ENCODE assay signal across 9 mouse cellular contexts in the genomic region with DNA sequence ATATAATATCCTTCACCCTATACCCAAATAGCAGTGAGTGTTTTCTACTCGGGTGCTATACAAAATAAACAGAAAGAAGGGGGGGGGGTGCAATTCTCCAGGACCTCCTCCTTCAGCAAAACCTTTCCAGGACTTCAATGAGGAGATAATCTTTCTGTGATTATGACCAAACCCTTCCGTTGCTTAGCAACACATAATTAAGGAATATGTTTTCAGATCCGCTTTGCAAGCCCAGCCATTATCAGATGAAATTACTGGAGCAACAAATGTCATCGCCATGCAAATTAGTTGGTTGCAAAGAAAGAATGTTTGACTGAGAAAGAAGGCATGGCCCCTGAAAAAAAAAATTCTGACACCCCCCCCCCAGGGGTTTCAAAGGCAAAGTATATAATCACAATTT.
DNase-seq lines count a peak whose midpoint lies in the region; ATAC-seq and TF ChIP-seq lines count a peak whose summit lies in the region.
"Had no signal": no experiment of that assay in that cellular context is flagged by ENCODE, and none has a peak within 500 bp of the region (broad histone marks: within the 10 kb centered on the region; RNA-seq: fewer than 3 reads in every experiment).

No protein-coding gene starts in this region.

- no peak for DNase-seq in intestine, embryonic 14.5 days (ENCODE audit: low spot score)
- peak; percentile 84 for DNase-seq in brain, embryonic 14.5 days (ENCODE audit: low read depth)
- DNase-seq in embryonic facial prominence, embryonic 14.5 days (ENCODE audit: low spot score): peak; percentile 82
- DNase-seq in adrenal gland, adult 18-20 months (ENCODE audit: low spot score in 2 of 2): no peak
- no peak for DNase-seq in frontal cortex, postnatal 10 days (ENCODE audit: low spot score in 2 of 2)
- DNase-seq: thymus, postnatal 14 days had no signal

- H3K4me3 ChIP-seq in intestine, embryonic 14.5 days (ENCODE audit: low read depth, low read length): no peak overlapping the region
- H3K4me3 ChIP-seq in intestine, embryonic 16.5 days (ENCODE audit: low read length): no peak overlapping the region
- H3K4me3 ChIP-seq in embryonic facial prominence, embryonic 14.5 days (ENCODE audit: low read depth, low read length): no peak overlapping the region
- H3K4me3 ChIP-seq in midbrain, embryonic 16.5 days (ENCODE audit: low read depth, low read length): no peak overlapping the region

- H3K9ac ChIP-seq in intestine, embryonic 14.5 days (ENCODE audit: low read length): no peak overlapping the region
- no peak overlapping the region for H3K9ac ChIP-seq in intestine, embryonic 16.5 days (ENCODE audit: low read depth, low read length)
- no peak overlapping the region for H3K9ac ChIP-seq in embryonic facial prominence, embryonic 14.5 days (ENCODE audit: low read depth, low read length)
- H3K9ac ChIP-seq in midbrain, embryonic 16.5 days (ENCODE audit: low read depth, low read length): no peak overlapping the region

- H3K4me1 ChIP-seq in intestine, embryonic 14.5 days (replicated peaks; ENCODE audit: control insufficient read depth, insufficient read depth, low read length): peaks cover 72% of the 10 kb centered on the region
- peaks cover 82% of the 10 kb centered on the region for H3K4me1 ChIP-seq in intestine, embryonic 16.5 days (ENCODE audit: control insufficient read depth, insufficient read depth, low read length)
- H3K4me1 ChIP-seq in embryonic facial prominence, embryonic 14.5 days (ENCODE audit: control insufficient read depth, insufficient read depth, low read length): peaks cover 45% of the 10 kb centered on the region
- peaks cover 60% of the 10 kb centered on the region for H3K4me1 ChIP-seq in midbrain, embryonic 16.5 days (ENCODE audit: control insufficient read depth, insufficient read depth, low read length)

- H3K4me2 ChIP-seq in intestine, embryonic 14.5 days (ENCODE audit: low read length): 0 out of 2 replicates have a peak overlapping the region, but pooled peaks have one; percentile 22
- H3K4me2 ChIP-seq in intestine, embryonic 16.5 days (ENCODE audit: low read depth, low read length): no peak overlapping the region
- peak overlapping the region; percentile 1; the same call in 1 of the 2 replicates for H3K4me2 ChIP-seq in embryonic facial prominence, embryonic 14.5 days (ENCODE audit: low read depth, low read length)
- peak overlapping the region; percentile 11; the same call in 1 of the 2 replicates for H3K4me2 ChIP-seq in midbrain, embryonic 16.5 days (ENCODE audit: low read length)
- H3K4me2 ChIP-seq: heart, embryonic 11.5 days had no signal

- peaks cover 23% of the 10 kb centered on the region for H3K36me3 ChIP-seq in intestine, embryonic 14.5 days (ENCODE audit: control insufficient read depth, insufficient read depth, low read length)
- 0 out of 2 replicates have a peak, but pooled peaks cover 5% of the 10 kb centered on the region for H3K36me3 ChIP-seq in intestine, embryonic 16.5 days (ENCODE audit: control insufficient read depth, insufficient read depth, low read length)
- 0 out of 2 replicates have a peak, but pooled peaks cover 6% of the 10 kb centered on the region for H3K36me3 ChIP-seq in embryonic facial prominence, embryonic 14.5 days (ENCODE audit: control insufficient read depth, insufficient read depth, low read length)
- no peaks in the 10 kb centered on the region for H3K36me3 ChIP-seq in midbrain, embryonic 16.5 days (ENCODE audit: control insufficient read depth, insufficient read depth, low read length)

- WGBS in intestine, embryonic 14.5 days: 42% methylated on average over 4 of the region's 4 CpGs
- 36% methylated on average over 4 of the region's 4 CpGs for WGBS in intestine, embryonic 16.5 days
- 29% methylated on average over 4 of the region's 4 CpGs for WGBS in embryonic facial prominence, embryonic 14.5 days
- 26% methylated on average over 4 of the region's 4 CpGs for WGBS in midbrain, embryonic 16.5 days

- ATAC-seq in intestine, embryonic 14.5 days (replicated peaks; ENCODE audit: low FRiP score, low TSS enrichment, low read depth): 0 out of 2 replicates have a peak, but pooled peaks have one; percentile 2
- ATAC-seq in intestine, embryonic 16.5 days: no peak
- 0 out of 2 replicates have a peak, but pooled peaks have one; percentile 5 for ATAC-seq in embryonic facial prominence, embryonic 14.5 days (ENCODE audit: low read depth)
- ATAC-seq in midbrain, embryonic 16.5 days: no peak

- H3K27ac ChIP-seq in intestine, embryonic 14.5 days (ENCODE audit: low read depth): peak overlapping the region; percentile 64
- H3K27ac ChIP-seq in intestine, embryonic 16.5 days (ENCODE audit: low read length): no peak overlapping the region
- no peak overlapping the region for H3K27ac ChIP-seq in embryonic facial prominence, embryonic 14.5 days (replicated peaks; ENCODE audit: low read depth, low read length)
- peak overlapping the region; percentile 75 for H3K27ac ChIP-seq in midbrain, embryonic 16.5 days (ENCODE audit: low read length)

- no peak for TF ChIP-seq CTCF in brain, embryonic 14.5 days (IDR thresholded peaks at IDR 0.05; ENCODE audit: borderline replicate concordance, extremely low read depth, insufficient read depth, insufficient read length)

- TF ChIP-seq POLR2A in brain, embryonic 14.5 days (IDR thresholded peaks at IDR 0.05; ENCODE audit: borderline replicate concordance, extremely low read depth, insufficient read depth, insufficient read length, poor library complexity, severe bottlenecking): no peak

- no peaks in the 10 kb centered on the region for H3K9me3 ChIP-seq in intestine, embryonic 14.5 days (ENCODE audit: control insufficient read depth, low read length)
- no peaks in the 10 kb centered on the region for H3K9me3 ChIP-seq in intestine, embryonic 16.5 days (ENCODE audit: control insufficient read depth, low read length)
- no peaks in the 10 kb centered on the region for H3K9me3 ChIP-seq in embryonic facial prominence, embryonic 14.5 days (ENCODE audit: control insufficient read depth, low read length)
- no peaks in the 10 kb centered on the region for H3K9me3 ChIP-seq in midbrain, embryonic 16.5 days (replicated peaks; ENCODE audit: control insufficient read depth, low read length, poor library complexity, severe bottlenecking)

- H3K27me3 ChIP-seq in intestine, embryonic 14.5 days (replicated peaks; ENCODE audit: control insufficient read depth, insufficient read depth, low read length): no peaks in the 10 kb centered on the region
- H3K27me3 ChIP-seq in intestine, embryonic 16.5 days (replicated peaks; ENCODE audit: control insufficient read depth, insufficient read depth, low read length): no peaks in the 10 kb centered on the region
- no peaks in the 10 kb centered on the region for H3K27me3 ChIP-seq in embryonic facial prominence, embryonic 14.5 days (replicated peaks; ENCODE audit: control insufficient read depth, insufficient read depth, low read length)
- no peaks in the 10 kb centered on the region for H3K27me3 ChIP-seq in midbrain, embryonic 16.5 days (ENCODE audit: control insufficient read depth, insufficient read depth, low read depth, low read length)

Comparison
In these comparisons a context has a peak if more than half of its experiments do, and no peak if none do; other contexts are left out.
1. ATAC-seq: peak in intestine, embryonic 14.5 days (single experiment) and embryonic facial prominence, embryonic 14.5 days (single experiment); none in intestine, embryonic 16.5 days (single experiment) and midbrain, embryonic 16.5 days (single experiment).
2. H3K27ac ChIP-seq: peak in intestine, embryonic 14.5 days (single experiment) and midbrain, embryonic 16.5 days (single experiment); none in intestine, embryonic 16.5 days (single experiment) and embryonic facial prominence, embryonic 14.5 days (single experiment).
3. DNase-seq: peak in brain, embryonic 14.5 days (single experiment) and embryonic facial prominence, embryonic 14.5 days (single experiment); none in intestine, embryonic 14.5 days (single experiment), adrenal gland, adult 18-20 months (0 of 2) and frontal cortex, postnatal 10 days (0 of 2).